Mouse (Mus musculus): ENCODE measurements at regions not wholly inside any gene's neighbourhood (a gene's known extent, or its start where the extent isn't known, plus 50 kb on each side); places are given as distances from the start of the nearest gene placed in this dataset.

DNA sequence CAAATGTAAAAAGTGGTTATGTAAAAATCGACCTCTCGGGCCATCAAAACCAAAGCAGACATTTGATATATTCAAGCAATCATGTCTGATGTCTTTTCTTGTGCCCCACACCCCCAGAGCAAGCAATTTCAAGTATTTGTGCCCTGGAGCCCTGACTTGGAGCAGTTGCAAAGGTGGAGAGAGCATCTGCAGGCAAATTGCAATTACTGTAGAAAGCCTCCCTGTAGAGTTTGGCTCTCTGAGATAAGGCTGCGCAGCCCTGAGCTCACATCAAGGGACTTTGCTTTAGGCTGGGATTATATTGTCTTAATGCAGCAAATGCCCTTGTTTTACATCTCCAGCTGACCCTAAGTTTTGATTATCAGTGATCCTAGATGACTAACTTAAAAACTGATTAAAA is 147.3 kb downstream of the Dyrk2 start:
- no peak for TF ChIP-seq POLR2A (IDR thresholded peaks at IDR 0.05; ENCODE audit: insufficient read depth, low read depth, low read length)
- TF ChIP-seq CTCF (IDR thresholded peaks at IDR 0.05), result no peak
